Mouse (Mus musculus) leukemia stem cell, adult 10-12 weeks (primary cell): ENCODE data around the gene Rnf128. TPM values are rescaled to one million over a fixed set of nuclear protein-coding genes. Genes with fewer than 3 reads are reported as not detected.

ENCODE experiments used
- polyA plus RNA-seq: library from polyadenylated mRNA; stranded (reverse); fragments of >175 nt; gene quantifications from 2 replicates; pipeline ENCODE4 v1.2.3, GENCODE M21; 2012; ENCODE audit warnings: low replicate concordance

Gene Rnf128
- 8.7 and 9.5 TPM in 2 replicates for polyA plus RNA-seq

DNA sequence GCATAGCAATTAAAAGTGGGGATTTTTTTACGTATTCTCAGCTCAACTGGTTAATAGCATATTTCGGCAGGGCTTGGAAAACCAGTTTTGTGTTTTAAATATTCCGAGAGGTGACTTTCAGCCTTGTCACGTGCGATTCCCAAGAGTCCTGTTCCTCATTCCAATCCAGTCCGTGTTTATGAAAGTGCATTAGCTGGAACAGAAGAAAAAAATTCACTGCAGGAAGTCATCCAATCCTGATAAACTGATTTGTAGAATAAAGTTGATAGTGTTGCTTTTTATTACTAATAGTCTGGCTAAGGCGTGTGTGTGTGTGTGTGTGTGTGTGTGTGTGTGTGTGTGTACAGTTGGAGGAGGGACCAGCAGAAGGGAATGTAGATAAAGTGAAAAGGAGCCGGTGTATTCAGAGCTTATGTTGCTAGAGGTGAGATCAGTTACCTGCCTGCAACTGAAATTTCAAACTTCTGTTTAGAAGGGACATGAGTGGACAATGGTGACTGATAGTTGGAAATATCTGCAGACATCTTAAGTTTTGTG is at the start of gene Rnf128:
TSS of gene Rnf128 (plus strand) at position 392 of the 537 bp plus-strand sequence.

DNA sequence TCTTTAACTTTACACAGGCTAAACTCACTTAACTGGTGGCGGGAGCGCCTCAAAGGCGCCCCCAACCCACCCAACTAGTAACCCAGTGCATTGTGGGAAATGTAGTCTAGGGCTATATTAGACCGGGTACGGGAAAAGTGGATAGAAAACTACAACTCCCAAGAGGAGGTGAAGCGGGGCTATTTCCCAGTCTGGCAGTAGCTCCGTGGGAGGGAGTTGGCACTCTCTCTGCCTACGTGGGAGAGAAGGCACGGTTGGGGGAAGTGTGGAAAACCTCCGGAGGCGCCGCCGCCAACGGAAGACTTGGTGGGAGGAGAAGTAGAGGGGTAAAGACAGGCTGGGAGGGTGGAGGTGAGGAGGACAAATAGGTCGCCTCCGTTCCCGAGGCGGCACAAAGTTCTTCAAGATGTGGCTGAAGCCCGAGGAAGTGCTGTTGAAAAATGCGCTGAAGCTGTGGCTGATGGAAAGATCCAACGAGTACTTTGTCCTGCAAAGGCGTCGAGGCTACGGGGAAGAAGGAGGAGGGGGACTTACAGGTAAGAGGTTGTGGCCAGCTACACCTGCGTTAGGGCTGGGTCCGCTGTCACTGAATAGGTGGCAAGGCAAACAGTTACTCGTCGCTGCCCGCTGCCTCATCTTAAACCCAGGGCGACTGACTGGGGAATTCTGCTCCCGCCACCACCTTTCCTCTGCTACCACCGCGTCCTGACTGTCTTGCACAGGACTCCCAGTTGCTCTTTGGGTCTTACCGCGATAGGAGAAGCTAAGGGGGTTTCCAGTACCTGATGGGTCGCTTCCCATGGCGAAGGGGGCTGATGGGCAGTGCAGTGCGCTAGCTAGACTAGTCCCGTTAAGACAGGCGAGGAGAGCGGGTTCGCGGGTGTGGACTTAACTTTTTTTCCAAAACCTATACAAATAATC is 121.9 kb downstream of the Rnf128 start, which contains the start of gene Tbc1d8b:
TSS of gene Tbc1d8b (plus strand) at position 222 of the 921 bp plus-strand sequence.

DNA sequence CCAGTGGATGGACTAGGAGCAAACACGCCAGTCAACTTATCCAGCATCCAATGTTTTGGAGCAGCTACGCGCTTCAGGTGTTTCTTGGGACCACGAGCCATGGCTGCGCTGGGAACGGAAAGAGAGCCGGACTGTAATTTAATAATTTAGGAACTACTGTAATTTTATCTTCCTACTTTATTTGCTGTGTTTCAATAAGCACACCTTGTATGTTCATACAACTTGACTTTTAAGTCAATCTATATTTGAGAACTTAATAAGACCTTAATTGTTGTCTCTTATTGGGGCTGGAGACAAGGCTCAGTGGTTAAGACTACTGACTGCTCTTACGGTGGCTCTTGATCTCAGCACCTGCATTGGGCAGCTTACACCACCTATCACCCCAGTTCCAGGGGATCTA is 151.3 kb downstream of the Rnf128 start, which contains the start of gene Gm15013:
TSS of gene Gm15013 (minus strand) at position 101 of the 400 bp plus-strand sequence.

Other genes with a start within 250 kb of the Rnf128 start
- not detected in 2 replicates for gene Trap1a, start 229.6 kb upstream of the Rnf128 start, polyA plus RNA-seq
- 0.16 and 0.54 TPM in 2 replicates for gene D330045A20Rik, start 82.9 kb upstream of the Rnf128 start, polyA plus RNA-seq
- gene Tbc1d8b, start 121.7 kb downstream of the Rnf128 start, polyA plus RNA-seq = 0.30 and 0.41 TPM in 2 replicates
- not detected in 2 replicates for gene Gm15013, start 151.2 kb downstream of the Rnf128 start, polyA plus RNA-seq
- not detected in 2 replicates for gene Ripply1, start 219.0 kb downstream of the Rnf128 start, polyA plus RNA-seq
- gene Cldn2, start 237.5 kb downstream of the Rnf128 start, polyA plus RNA-seq = not detected in 2 replicates